Mouse (Mus musculus) E14TG2a.4 (cell line): ENCODE data around the gene Gm6034.

Source experiments
- CTCF ChIP-seq: conservative IDR thresholded peaks from 2 replicates; pipeline ENCODE4 v1.5.1; 2014; ENCODE audit warnings: low read length
- NANOG ChIP-seq: IDR thresholded peaks from 2 replicates; pipeline ENCODE4 v1.6.1; 2014; ENCODE audit warnings: borderline replicate concordance, low read length, mixed read lengths

DNA sequence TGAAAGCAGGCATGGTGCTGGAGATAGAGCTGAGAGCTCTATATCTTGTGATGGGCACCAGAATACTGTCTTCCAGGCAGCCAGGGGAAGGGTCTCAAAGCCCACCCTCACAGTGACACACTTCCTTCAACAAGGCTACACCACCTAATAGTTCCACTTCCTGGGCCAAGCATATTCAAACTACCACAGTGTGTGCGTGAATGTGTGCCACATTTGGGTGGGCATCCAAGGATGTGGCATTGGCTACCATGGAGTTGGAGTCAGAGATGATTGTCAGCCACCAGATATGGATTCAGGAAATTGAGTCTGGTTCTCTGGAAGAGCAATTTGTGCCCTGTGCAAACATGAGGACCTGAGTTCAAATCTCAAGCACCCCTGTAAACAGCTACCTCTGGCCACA lies 21.5 kb upstream of the Gm6034 start:
- TF ChIP-seq CTCF (no peak), NANOG (no peak)
